Mouse (Mus musculus) left cerebral cortex, postnatal 25 days (tissue): ENCODE results near the gene Tmf1. TPM values are rescaled to one million over a fixed set of nuclear protein-coding genes. Genes with fewer than 3 reads are reported as not detected.
A peak's percentile ranks its signal among the peaks of the same experiment; 100 is the strongest.

Experiments used
- DNase-seq, 2 experiments: peaks; one replicate each; pipeline ENCODE4 v3.0.0; 2022; ENCODE audit warnings: low spot score in 2 of 2, mixed read lengths in 1 of 2
- intact Hi-C: fragments of 180-260 bp; cut with DNase I; formaldehyde crosslinking; loops from one replicate; pipeline ENCODE4 v1.15.1; 2025
- total RNA-seq, 2 experiments: library from RNA; stranded (reverse); gene quantifications; 2 replicates each; pipeline ENCODE4 v1.2.3; 2021

The Tmf1 gene
- total RNA-seq, 2 experiments from 2014 or later = 50.0 to 54.9 TPM

DNA sequence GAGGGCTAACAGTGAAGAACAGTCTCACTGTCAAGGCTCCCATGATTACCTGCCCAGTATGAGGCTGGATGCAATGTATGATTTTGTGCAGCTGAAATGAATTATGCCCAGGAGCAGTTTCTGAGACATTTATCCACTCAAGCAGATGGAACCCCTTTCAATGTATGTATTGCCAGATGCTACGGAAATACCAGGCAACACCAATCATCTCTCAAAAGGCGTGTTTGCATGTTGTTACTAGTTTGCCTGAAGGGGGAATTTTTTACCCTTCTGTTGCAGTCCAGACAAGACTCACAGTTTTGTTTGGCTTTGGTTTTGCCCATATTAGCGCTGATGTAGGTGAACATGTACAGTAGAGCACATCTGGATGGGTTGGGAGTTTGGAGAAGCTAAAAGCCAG is 60.6 kb downstream of the Tmf1 start:
- intact Hi-C loops = no loop called here
- DNase-seq = no peak

DNA sequence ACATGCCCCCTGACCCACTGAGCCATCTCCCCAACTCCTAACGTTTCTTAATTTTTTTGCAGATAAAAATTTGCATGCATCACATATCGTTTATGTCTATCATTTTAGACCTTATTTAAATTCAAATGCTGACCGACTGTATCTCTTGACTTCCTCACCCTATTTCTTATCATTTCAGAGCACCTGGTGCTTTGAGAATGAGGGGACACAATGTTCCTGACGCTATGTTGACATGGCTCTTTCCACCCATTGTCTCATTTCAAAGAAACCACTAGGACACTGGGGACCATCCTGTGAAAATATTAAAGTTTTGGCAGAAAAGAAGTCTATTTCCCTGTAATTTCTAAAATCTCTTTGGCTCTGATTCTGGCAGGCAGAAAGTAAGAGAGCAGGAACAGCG is 62.0 kb downstream of the Tmf1 start:
- intact Hi-C loops = no loop called here

DNA sequence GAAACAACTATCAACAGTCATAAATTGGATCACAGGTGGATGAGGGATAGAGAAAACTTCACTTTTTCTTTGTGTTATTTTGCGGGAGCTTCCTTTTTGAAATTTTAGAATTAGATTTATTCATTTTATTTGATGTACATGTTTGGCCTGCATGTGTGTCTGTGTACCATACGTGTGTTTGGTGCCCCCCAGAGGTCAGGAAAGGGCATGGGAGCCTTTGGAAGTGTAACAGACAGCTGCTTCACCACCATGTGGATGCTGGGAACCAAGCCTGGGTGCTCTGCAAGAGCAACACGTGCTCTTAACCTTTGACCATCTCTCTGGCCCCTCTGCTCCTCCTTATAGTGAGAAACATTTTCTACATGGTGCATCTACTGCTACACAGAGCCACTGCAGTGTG is 64.1 kb downstream of the Tmf1 start:
- no peak for DNase-seq
- intact Hi-C loops = no loop called here

More for the DNA sequence above, 62.0 kb downstream of the Tmf1 start:
- no peak for DNase-seq

DNA sequence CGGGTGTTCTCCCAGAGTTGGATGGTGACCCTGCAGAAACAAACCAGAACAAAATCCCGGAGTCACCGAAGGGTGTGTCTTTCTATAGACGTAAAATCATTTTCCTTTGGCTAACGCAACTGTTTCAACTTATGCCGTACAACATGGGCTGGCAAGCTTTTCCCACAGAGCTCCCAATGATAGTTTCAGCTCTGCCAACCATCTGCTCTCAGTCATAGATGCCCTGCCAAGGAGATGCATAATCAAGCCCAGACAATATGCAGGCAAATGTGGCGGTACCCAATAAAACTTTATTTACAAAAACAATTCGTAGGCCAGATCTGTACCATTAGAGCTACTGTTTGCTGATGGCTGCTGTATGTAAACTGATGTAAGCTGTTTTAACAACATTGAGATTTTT is 66.7 kb downstream of the Tmf1 start:
- DNase-seq = peak in 1 of 2 experiments; percentile 36
- intact Hi-C loops = no loop called here

DNA sequence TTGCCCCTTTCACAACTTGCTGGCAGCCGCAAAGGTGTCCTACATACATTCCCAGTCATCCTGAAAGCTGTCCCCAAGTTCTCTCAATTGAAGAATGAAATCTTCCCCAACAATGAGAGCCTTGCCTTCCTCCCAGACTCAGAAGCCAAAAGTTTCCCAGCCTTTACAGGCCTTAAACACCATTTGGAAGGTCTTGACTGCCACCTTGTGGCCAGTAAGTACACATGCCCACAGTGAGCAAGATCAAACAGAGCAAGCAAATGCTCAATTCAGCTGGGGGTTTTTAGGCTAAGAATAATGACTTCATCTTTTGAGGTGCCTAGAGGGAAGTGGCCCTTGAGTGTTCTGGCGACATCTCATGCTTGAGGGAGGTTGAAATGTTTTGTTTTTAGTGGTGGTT is 72.1 kb downstream of the Tmf1 start:
- intact Hi-C loops = loop anchor here (1.0 to 5.0 kb wide), 2 partner anchors 79 to 99 kb away; no protein-coding TSS in a partner anchor
- peak; percentile 64 to 69 for DNase-seq

DNA sequence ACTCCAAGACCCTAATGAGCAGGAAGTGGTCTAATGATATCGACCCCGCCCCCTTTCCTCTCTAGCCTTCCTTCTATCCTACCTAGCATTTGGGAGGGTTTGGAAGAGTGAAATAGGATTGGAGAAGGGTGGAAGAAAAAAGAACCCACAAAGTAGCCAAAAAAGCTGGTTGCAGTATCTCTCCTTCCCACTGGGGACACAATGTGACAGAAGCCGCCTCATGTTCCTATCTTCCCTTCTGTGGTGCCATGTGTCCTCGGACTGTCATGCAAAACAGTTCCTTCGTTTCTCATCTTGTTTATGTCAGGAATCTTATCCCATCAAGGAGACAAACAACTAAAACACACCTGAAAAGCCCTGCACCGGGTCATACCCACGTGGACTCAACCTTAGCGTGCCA is 72.8 kb downstream of the Tmf1 start:
- DNase-seq = no peak
- intact Hi-C loops = loop anchor here (1.0 to 5.0 kb wide), 2 partner anchors 79 to 99 kb away; no protein-coding TSS in a partner anchor

DNA sequence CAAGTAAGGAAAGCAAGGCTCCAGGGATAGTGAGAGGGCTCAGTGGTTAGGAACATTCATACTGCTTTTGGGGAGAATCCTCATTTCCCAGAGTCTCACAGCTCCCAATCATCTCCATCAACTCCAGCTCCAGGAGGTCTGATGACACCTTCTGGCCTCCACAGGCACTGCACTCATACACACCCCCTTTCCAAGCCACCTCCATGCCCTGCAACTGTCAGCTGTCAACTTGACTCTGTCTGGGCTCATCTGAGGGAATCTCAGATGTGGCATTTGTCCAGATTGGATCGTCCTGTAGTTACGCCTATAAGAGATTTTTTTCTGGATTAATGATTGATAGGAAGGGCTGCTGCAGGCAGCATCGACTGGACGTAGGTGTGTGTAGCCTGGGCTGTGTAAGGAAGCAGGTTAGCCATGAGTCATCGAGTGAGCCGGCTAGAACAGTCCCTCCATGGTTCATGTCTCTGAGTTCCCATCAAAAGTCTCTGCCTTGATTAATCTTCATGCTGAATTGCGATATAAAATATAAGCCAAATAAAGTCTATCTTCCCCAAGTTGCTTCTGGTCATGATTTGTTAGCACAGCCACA is 74.6 kb downstream of the Tmf1 start:
- DNase-seq = peak in 1 of 2 experiments; percentile 16
- intact Hi-C loops = no loop called here

Other genes with a start within 250 kb of the Tmf1 start
- under 1 TPM; 0.73 to 0.85 TPM for gene Fam19a4, start 118.7 kb downstream of the Tmf1 start, total RNA-seq
- 10 to 100 TPM; 25.8 to 34.5 TPM for gene Eogt, start 29.9 kb downstream of the Tmf1 start, total RNA-seq
- 10 to 100 TPM; 68.6 to 75.2 TPM for gene Uba3, start 26.5 kb upstream of the Tmf1 start, total RNA-seq
- 100 to 1,000 TPM; 199 to 212 TPM for gene Arl6ip5, start 31.6 kb upstream of the Tmf1 start, total RNA-seq
- gene Lmod3, start 73.6 kb upstream of the Tmf1 start, total RNA-seq = not detected